Mouse (Mus musculus): ENCODE measurements around the gene Nebl.

- TF ChIP-seq POLR2AphosphoS5 (IDR thresholded peaks at IDR 0.05; ENCODE audit: borderline replicate concordance, low read depth, low read length): no peak
- no peak for TF ChIP-seq CTCF (IDR thresholded peaks at IDR 0.05 in 2 of 3, conservative IDR thresholded peaks at IDR 0.05 in 1 of 3; ENCODE audit: control insufficient read depth in 1 of 3, insufficient read depth in 1 of 3, low read depth in 2 of 3, low read length in 3 of 3, poor library complexity in 1 of 3, severe bottlenecking in 1 of 3)
- TF ChIP-seq USF1 (IDR thresholded peaks at IDR 0.05; ENCODE audit: low read depth, low read length): peak; percentile 88
- peak in 1 of 2 experiments; percentile 15; a peak in 1 of 4 replicates for TF ChIP-seq POLR2A (IDR thresholded peaks at IDR 0.05; ENCODE audit: control insufficient read depth in 1 of 2, insufficient read depth in 1 of 2, low read depth in 1 of 2, low read length in 2 of 2, poor library complexity in 1 of 2)
- peak; percentile 97 for TF ChIP-seq GATA1 (IDR thresholded peaks at IDR 0.05; ENCODE audit: low read depth, low read length)
- TF ChIP-seq MYC (IDR thresholded peaks at IDR 0.05; ENCODE audit: low read depth, low read length): peak; percentile 94
- peak; percentile 93 for TF ChIP-seq TCF12 (IDR thresholded peaks at IDR 0.05; ENCODE audit: low read depth, low read length)
- TF ChIP-seq ZNF384 (IDR thresholded peaks at IDR 0.05; ENCODE audit: low read depth, low read length): no peak
- peak; percentile 97 to 99 for TF ChIP-seq EP300 (IDR thresholded peaks at IDR 0.05; ENCODE audit: low read depth in 1 of 2, low read length in 2 of 2)
- 0 out of 2 replicates have a peak, but pooled peaks have one; percentile 36 for TF ChIP-seq ZKSCAN1 (IDR thresholded peaks at IDR 0.05; ENCODE audit: low read depth, low read length)
- TF ChIP-seq MAX (IDR thresholded peaks at IDR 0.05; ENCODE audit: low read length): peak; percentile 87
- no peak for TF ChIP-seq CHD1 (IDR thresholded peaks at IDR 0.05; ENCODE audit: low read depth, low read length)
Observed at GRCm38 (mm10) chr2:17365671-17366070, 365.6 kb downstream of the Nebl start.
